Mouse (Mus musculus): ENCODE data around the gene Arhgef17.
"Not testable (repeated sequence)": the region's sequence is repeated elsewhere in the genome, so short reads cannot be mapped to it uniquely, and the experiment has no call there.

Gene Arhgef17

DNA sequence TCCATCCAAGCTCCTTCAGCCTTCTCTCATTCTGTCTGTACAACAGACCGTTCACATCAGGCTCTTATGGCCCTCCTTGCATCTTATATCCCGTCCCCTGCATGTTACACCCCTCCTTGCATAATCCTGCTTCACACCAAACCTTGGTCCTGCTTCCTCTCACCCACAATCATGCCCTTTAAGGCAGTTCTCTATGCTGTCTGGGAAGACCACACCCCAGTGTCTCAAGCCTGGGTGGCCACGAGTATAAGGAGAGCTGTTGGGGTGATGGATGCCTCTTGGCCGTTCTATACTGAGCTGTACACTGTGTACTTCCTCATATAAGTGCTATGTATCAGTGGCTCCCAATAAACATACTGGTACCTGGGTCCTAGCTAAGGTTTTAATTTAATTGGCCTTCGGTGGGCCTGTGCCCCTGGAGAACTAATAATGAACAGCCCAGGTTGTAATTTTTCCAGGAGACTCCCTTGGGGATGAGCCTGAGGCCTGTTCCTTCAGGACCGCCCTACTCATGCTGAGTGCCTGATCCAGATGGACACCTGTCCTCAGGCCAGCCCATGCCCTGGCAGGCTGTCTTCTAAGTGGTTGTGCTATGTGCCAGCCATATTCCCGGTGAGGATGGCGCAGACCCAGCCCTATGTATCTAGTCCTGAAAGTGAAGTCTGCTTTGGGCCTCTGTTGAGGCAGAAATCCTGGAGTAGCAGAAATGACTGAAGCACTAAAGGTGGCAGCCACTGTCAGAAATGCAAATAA, 61.9 kb downstream of the Arhgef17 start:
- DNase-seq, result no peak

DNA sequence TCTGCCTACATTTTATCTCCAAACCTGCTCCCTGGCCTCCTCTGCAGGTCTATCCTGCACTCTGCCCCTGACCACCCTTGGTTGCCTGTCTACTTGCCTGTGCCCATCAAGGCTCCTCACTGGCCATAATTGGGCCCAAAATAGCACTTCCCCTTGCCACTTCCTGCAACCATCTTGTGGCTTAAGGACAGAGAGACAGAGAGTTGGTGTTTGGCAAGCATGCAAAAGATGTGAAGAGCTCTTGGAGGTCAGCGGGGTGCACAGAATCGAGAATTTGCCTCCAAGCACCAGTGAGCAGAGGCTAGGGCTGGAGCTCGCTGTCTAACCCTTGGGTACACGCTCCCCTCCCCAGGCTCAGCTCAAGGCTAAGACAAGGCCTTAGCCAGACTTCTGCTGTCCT, 63.4 kb downstream of the Arhgef17 start:
- DNase-seq, result no peak

DNA sequence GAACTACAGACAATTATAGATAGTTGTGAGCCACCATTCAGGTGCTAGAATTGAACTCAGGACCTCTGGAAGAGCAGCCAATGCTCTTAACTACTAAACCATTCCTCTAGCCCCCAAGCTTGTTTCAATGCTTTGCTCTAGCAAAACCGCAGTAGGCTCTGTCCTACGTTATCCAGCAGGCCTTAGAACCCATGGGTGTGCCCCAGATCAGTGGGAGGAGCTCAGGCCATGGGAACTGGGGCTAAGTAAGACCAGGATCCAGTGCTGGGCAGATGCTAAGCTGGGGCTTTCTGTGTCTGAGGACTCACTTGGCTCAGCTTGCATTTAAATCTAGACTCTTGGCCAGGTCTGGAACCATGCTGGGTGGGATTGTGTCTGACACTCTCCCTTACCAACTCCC, 64.3 kb downstream of the Arhgef17 start:
- no peak for DNase-seq

DNA sequence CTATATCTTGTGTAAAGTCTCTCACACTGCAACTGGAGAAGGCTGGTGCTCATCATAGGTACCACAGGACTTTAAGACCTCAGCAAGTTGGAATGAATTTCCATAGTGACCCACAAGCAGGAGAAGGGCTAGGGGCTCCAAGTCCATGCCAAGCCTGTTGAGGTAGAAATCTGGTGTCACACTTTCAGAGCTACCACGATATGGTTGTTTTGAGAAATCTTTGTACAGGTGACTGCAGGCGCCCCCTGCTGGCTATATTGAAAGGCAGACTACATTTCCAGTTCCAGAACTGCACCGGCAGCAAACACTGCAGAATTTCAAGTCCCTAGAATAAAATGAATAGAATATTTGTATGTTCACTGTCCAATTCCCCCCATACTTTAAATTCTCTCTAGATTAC, 65.2 kb downstream of the Arhgef17 start:
- peak; percentile 79 for DNase-seq

DNA sequence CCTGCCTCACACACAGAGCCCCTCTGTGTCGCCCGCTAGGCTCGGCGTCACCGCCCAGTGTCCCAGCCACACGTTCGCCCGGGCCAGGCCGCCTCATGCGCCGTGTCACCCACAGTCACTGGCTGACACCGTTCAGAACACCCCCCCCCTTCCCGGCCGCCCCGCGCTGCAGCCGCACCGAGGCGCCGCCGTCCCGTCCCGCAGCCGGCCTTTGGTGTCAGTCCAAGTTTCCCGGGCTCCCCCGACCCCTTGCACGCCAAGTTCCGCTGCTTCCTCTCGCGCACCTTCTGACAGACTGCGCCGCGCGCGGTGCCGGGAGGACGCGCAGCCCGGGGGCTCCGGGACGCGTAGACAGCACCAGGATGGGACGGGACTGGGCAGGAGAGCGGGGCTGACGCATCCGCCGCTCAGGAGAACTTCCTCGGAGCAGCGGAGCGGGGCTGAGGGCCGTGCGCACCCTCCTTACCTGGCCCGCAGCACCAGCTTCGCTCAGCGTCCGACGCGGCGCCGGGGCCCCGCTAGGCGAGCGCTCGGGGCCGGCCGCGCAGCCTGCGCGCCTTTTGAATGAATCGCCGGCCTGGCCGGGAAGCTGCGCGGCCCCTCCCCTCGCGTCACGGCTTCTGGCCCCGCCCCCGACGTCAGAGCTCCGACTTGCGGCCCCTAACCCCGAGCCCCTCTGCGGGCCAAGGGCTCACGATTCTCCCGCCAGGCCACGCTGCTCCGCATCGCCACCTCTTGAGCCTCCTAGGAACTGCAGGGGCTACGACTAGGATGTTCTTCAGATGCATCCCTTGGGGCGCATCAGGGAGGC, 68.9 kb downstream of the Arhgef17 start, which contains the start of gene Relt:
Gene Relt, minus strand, starts transcription at position 619 of the 811 bp plus-strand sequence.
- DNase-seq, result peak; percentile 99

DNA sequence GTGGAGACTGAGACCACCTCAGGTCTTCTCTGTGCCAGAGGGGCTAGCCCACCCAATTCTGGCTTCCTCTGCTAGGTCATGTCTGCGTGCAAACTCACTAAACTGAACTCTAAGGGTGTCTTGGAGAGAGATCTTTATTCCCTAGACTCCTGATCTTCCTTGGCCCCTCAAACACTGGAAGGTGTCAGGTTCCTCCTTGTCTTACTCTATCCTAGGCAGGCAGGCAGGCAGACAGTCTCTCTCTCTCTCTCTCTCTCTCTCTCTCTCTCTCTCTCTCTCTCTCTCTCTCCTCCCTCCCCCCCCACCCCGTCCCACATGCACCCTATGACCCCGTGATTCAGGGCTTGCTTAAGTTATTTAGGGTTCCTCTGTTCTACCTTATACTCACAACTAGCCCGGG, 69.6 kb downstream of the Arhgef17 start:
- DNase-seq, result no peak

DNA sequence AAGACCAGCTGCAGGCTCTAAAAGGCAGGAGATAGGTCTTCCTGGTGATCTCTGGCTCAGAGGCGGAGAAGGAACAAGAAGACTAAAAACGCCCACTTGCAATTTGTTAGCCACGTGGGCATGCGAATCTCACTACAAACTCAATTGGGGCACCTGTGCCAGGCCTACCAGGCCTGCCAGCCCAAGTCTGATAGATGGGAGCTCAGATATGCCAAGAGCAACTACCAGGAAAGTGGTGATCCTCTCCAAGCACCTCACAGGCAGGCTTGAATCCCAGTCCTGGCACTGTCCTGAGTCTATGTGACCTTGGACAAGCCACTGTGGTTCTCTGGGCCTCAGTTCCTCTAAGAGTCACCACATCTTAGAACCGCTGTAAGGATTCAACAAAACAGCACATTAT, 70.7 kb downstream of the Arhgef17 start:
- DNase-seq, result no peak

DNA sequence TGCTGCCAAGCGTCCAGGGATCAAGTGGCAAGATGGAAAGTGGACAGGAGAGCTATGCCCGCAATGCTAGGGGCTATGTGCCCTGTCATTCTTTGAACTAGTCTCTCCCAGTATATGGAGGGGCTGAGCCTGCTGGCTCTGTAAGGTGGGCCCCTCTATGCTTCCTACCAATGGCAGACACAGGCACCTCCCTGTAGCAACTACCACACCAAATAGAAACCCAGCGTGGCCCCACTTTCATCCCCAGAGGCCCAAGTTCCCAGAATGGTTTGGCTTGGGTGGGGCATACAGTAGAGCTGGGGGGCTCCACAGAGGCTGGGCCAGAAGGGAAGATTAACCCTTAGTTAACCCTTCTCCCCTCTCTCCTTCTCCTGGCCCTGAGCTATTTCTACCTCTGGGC, 71.5 kb downstream of the Arhgef17 start:
- DNase-seq, result no peak

DNA sequence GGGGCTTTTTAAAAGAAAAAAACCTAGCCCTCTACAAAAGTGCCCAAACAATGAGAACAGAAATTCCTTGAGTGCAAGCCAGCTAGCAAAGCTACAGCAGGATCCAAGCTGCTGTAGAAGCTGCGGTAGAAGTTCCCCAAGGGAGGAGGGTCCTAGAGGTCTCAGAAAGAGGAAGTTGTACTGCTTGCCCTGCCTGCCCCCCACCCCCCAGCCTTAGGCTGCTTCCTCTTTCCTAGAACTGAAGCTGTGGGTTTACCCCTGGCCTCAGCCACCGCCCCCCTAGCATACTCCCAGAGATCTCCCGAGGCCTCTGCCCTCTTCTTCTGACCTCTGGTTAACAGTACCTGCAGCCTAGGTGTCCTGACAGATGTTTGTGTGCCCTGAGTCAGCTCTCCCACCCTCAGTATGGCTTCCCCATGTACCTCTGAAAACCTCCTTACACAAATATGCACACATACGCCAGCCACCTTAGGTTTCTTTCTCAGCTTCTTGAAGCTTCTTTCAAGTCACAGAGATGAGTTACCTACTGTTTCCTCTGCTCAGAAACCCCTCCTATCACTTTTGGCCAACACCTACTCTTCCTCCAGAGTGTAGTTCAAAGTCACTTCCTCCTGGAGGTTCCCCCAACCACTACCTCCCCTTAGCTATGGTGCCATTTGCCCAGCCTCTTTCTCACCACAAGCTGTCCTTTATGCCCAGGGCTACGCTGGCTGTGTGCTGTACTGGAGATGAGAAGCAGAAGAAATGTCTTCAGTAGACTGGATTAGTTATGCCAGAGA, 75.9 kb downstream of the Arhgef17 start:
- DNase-seq, result peak; percentile 80

DNA sequence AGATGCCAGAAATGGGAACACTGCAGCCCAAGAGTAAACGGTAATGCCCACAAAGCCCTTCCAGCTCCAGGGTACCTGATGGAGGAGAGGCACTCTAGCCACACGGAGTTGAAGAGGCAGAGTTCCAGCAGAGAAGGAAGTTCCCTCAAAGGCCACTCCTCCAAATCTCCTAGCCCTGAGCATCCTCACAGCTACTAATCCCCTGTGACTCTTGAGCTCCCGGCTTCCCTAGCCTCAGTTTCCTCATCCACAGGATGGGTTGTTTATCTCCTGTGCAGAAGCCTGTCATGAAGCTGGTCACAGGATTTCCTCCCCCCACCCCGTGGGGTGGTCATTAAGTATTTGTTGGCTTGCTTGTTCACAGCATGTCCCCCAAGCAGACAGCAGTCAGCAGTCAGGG, 76.6 kb downstream of the Arhgef17 start:
- DNase-seq, result peak; percentile 25

DNA sequence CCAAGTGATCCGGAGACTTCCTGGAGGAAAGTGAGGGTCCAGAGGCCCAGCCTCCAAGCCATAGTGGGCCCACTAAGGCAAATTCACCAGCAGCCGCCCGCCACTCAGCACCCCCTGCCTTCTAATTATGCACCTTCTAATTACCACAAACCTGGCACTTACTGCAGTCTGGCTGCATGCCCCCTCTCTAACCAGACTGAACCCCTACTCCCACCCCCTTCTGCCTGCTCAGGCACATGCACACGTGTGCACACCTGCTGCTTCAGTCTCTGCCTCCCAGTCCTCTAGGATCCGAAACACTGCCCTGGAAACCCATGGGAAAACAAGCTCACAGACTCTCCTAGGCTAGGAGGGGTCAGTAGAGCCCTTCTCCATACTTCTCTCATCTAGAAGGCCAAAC, 77.0 kb downstream of the Arhgef17 start:
- peak; percentile 20 for DNase-seq

DNA sequence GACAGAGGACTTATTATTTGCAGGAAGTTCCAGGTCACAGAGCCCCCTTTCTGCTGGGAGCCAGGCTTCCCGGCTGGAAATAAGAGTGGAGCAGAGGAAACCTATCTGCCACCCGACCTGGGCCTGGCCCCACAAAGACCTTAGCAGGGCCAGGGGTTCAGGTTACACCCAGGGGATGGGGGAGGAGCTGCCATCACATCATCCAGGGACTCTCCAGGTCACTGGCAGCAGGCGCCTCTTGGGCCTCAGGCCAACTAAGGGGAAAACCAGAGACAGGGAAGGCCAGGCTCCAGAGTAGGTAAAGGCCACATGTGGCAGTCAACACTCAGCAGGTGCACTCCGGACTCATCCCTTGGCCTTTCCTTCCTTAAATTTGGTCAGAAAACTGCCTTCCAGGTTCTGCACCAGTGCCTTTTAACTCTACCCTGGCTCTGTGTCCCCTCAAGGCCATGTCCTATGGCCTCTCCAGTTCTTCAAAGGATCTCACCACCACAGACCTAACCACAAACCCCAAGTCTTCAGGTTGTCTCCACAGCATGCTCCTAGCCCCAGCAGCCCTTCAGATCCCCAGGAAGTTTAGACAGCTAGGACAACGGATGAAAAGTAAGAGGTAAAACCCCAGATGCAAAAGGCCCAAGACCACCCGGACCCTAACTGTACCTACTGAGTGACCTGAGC, 77.6 kb downstream of the Arhgef17 start:
- peak; percentile 14 for DNase-seq

DNA sequence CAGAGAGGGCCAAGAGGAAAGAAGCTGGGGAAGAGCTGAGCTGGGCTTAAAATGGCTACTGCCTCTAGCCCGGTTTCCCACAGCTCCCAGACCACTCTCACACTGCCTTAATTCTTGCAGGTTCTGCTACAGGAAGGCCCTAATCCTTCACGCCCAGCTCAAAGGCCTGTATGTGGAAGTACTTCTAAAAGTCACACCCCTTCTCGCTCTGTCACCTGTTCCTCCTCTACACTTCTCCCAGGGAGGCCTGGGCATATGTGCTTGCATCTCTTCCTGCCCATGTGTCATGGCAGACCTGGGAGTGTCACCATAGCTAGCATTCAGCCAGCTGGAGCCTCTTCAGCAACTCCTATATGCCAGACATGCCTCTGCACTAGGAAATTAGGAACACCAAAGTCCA, 78.5 kb downstream of the Arhgef17 start:
- no peak for DNase-seq

DNA sequence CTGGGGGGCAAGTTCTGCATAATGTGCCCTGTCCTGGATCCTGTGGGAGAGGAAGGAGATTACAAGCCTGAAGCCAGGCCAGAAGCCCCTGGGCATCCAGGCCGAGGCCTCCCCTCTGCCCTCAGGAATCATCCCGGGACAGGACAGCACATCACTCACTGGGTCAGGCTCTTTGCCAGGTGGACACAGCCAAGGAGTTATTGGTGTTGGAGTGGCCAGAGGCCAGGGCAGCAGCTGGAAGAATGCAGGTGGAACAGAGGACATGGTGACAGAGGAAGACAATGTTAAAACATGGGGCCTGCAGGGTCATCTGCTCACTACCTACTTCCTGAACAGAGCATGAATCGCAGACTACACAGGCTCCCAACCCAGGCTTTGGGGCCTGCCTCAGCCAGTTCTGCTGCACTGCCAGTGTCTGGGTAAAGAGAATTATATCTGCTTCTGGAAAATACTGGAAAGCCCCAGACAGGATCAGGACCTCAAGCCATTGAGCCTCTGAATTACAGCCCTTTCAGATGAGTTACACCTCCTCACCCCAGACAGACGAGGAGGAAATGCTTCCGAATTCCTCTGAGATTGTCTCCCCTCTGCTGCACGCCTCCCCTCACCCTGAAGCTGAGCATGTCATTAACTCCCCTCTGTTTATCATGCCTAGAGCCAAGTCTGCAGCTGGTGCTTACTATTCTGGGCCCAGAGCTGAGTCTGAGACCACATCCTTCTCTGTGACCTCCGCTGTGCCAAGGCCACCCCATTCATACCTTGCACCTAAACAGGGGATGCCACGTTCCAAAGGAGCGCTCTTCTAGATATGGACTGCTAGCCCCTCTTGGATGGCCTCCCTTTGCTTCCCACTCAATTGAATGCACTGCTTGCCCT, 80.2 kb downstream of the Arhgef17 start:
- DNase-seq, result no peak

DNA sequence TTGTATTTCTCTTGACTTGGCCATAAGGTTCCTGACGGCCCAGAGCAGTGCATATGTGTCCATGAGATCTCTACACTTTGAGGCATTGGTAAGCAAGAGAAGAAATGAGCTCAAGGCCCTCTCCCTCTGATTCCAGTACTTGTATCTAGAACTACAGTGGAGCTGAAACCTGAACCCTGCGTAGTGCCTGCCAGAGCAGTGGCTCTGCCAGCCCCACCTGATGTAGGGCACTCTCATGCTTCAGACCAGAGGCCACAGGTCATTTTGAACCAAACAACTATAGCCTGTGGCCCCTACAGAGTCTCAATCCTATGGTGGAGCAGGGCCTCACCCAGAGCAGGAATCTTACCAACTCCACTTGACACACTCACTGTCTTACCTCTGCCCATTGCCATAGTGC, 82.4 kb downstream of the Arhgef17 start:
- no peak for DNase-seq

DNA sequence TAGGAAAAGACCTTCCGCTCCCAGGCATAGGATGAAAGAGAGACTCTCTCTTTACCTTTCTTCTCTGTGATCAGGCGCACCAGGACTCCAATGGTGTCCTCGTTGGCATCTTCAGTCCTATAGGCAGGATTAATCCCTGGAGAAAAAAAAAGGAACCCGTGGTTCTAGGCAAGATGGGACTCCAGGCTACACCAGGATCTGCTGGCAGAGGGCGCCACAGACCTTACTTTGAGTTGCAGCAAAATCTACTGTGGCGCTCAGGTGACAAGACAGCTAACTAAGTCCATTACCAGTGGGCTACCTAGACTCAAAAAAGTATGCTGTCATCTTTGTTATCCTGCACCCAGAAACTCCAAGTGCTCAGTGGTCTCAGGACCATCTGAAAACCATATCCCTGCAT, 83.2 kb downstream of the Arhgef17 start:
- peak; percentile 80 for DNase-seq

DNA sequence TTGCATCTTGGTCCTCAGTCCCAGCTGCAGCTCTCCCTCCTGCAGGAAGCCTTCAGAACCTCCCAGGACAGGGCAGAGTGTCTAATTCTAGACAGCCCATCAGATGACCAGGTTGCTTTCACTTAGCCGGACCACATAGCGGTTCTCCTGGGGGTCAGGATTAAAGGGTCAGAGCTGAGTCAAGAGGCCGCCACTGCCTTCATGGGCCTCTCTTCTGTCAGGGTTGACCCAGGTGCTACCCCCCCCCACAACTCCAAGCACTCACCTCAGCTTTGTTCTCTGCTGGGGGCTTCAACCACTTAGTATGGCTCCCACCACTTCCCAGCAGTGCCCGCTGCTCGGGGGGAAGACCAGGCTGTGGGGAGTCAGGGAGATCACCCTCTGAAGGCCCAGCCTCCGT, 84.8 kb downstream of the Arhgef17 start:
- DNase-seq, result no peak

DNA sequence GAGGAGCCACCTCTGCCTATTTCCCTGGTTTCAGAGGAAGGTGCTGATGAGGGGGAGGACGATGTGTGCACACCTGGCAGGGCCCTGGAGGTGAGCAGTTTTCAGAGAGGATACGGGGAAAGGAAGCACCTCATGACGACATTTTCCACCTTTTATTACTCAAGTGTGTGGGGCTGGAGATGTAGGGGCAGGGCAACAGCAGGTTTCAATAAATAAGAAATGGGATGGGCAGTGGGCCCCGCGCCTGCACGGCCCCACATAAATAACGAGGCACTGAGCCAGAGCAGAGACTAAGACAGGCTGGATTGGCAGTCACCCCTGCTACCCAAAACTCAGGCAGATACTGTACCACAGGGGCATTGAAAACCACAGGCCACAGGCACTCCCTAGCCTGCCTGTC, 85.9 kb downstream of the Arhgef17 start:
- DNase-seq, result not testable (repeated sequence)

DNA sequence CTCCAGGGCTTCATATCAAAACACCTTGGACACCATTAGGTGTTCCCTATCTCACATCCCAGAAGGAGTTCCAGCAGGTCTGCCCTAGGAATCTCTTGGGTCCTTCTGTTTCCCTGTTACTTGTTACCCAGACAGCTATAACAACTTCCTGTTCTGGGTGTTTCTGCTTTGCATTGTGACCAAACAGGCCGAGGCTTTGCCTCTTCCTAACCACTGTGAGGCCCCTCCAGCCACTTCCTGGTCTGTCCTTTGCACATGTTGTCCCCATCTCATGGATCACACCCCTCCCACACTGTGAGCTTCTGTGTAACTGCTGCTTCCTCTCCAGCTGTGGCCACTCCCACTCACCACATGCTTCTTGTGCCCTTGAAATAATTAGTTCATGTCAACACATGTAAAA, 86.5 kb downstream of the Arhgef17 start:
- no peak for DNase-seq

DNA sequence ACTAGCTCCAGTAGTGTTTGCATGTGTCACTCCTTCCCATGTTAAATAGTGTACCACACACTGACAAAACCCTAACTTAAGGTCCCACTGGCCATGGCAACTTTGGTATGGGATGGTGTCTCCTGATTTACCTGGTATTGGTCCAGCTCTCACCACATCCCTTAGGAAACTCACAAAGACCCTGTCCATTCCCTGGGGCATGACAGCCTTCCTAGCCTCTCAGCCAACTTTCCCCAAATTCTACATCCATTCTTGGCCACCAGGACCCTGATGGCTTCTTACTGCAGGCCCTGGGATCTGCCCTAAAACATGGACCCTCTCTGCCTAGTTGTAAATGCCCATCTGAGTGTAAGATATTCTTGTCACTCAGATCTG, 86.9 kb downstream of the Arhgef17 start:
- no peak for DNase-seq

DNA sequence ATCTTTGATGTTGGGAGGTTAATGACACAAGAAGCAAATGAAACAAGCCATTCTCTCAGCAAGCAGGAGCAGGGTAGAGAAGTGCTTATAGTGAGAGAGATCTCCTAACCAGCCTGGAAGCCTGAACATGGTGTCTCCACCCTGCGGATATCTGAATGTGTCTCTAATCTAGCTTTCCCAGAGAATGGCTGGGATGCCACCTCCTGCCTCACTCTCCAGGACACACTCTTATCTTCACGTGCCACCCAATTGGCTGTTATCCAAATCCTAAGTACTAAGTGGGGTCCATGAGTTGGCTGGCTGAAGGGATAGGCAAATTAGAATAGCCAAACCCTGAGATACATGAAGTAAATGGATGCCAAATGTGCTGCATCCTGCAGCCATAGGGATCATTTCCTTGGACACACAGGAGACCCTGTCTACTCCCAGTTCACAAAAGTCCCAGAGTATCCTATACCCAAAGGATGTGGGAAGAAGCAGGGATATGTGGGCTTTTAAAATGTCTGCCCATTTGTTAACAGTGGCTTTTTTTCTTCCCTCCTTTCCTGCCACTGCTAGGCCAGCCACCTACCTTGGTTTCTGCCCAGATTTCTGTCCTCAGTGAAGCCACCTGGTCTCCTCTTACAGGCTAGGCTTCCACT, 87.4 kb downstream of the Arhgef17 start:
- DNase-seq, result no peak

Measured in thymus, postnatal 14 days (tissue).